Mouse (Mus musculus) forebrain, embryonic 11.5 days (tissue): ENCODE measurements around the gene Il31ra. TPM values are rescaled to one million over a fixed set of nuclear protein-coding genes. Genes with fewer than 3 reads are reported as not detected.

Experiments used
- ATAC-seq: fragments of 200-750 bp; cut with Nextera tagmentation; replicated peaks from 2 replicates; pipeline ENCODE4 v1.8.0; 2017; ENCODE audit warnings: moderate TSS enrichment; ENCODE audit not compliant: low FRiP score
- DNase-seq: peaks from one replicate; pipeline ENCODE4 v3.0.0-alpha.2; 2017; ENCODE audit warnings: low spot score
- H3K27ac ChIP-seq: fragments of 300-500 bp; sonication (generic); 2 replicates; pipeline ENCODE4 v1.5.1; 2014; ENCODE audit warnings: low read depth, low read length
- H3K27me3 ChIP-seq: fragments of 300-500 bp; sonication (generic); 2 replicates; pipeline ENCODE4 v1.6.1; 2014; ENCODE audit warnings: mild to moderate bottlenecking, low read length, mixed read lengths; ENCODE audit not compliant: control insufficient read depth, insufficient read depth
- H3K36me3 ChIP-seq: fragments of 300-500 bp; sonication (generic); 2 replicates; pipeline ENCODE4 v1.6.1; 2014; ENCODE audit warnings: mild to moderate bottlenecking, low read length, moderate library complexity, mixed read lengths; ENCODE audit not compliant: control insufficient read depth, insufficient read depth
- H3K4me1 ChIP-seq: fragments of 300-500 bp; sonication (generic); replicated peaks from 2 replicates; pipeline ENCODE4 v1.6.1; 2014; ENCODE audit warnings: low read length, mixed read lengths; ENCODE audit not compliant: control insufficient read depth, insufficient read depth
- H3K4me2 ChIP-seq: fragments of 300-500 bp; sonication (generic); 2 replicates; pipeline ENCODE4 v1.6.1; 2014; ENCODE audit warnings: low read depth, mild to moderate bottlenecking, low read length, moderate library complexity, mixed read lengths; ENCODE audit not compliant: severe bottlenecking
- H3K4me3 ChIP-seq: fragments of 300-500 bp; sonication (generic); 2 replicates; pipeline ENCODE4 v1.5.1; 2014; ENCODE audit warnings: low read depth, low read length
- H3K9ac ChIP-seq: fragments of 300-500 bp; sonication (generic); 2 replicates; pipeline ENCODE4 v1.6.1; 2014; ENCODE audit warnings: low read length
- H3K9me3 ChIP-seq: fragments of 300-500 bp; sonication (generic); 2 replicates; pipeline ENCODE4 v1.6.1; 2016; ENCODE audit warnings: low read length, mixed read lengths; ENCODE audit not compliant: control insufficient read depth
- WGBS: fragments of 180-500 bp; shearing (Covaris S2); extraction: QIAGEN DNeasy Blood & Tissue Kit; methylation state at CpG from one replicate; pipeline ENCODE4 v1.1.7; 2014; 5-methylcytosine and 5-hydroxymethylcytosine counted together
- polyA plus RNA-seq: library from polyadenylated mRNA; unstranded; fragments of >200 nt; fragmentation: Nextera tagmentation; extraction: Ambion mirVana; gene quantifications from 2 replicates; pipeline ENCODE4 v1.2.1, GENCODE M21; 2014

Gene Il31ra
- polyA plus RNA-seq, 1 experiment from 2014 or later, result not detected

GRCm38 (mm10) chr13:112608606-112609005 lies 14.4 kb upstream of the Il31ra start:
- no peaks in the 10 kb centered on the region for H3K27me3 ChIP-seq
- DNase-seq, result no peak
- ATAC-seq, result no peak
- H3K27ac ChIP-seq, result no peak overlapping the region
- no peaks in the 10 kb centered on the region for H3K9me3 ChIP-seq
- no peak overlapping the region for H3K4me2 ChIP-seq
- no peak overlapping the region for H3K9ac ChIP-seq
- 91% methylated on average over 3 of the region's 3 CpGs for WGBS
- no peaks in the 10 kb centered on the region for H3K36me3 ChIP-seq
- no peak overlapping the region for H3K4me3 ChIP-seq
- H3K4me1 ChIP-seq, result no peaks in the 10 kb centered on the region

GRCm38 (mm10) chr13:112604411-112604810 lies 10.3 kb upstream of the Il31ra start:
- no peaks in the 10 kb centered on the region for H3K9me3 ChIP-seq
- H3K4me3 ChIP-seq, result no peak overlapping the region
- no peak overlapping the region for H3K9ac ChIP-seq
- ATAC-seq (no peak), DNase-seq (no peak)
- 74% methylated on average over 4 of the region's 4 CpGs for WGBS
- H3K4me1 ChIP-seq, result no peaks in the 10 kb centered on the region
- H3K27ac ChIP-seq, result no peak overlapping the region
- H3K4me2 ChIP-seq, result no peak overlapping the region
- H3K27me3 ChIP-seq, result no peaks in the 10 kb centered on the region
- H3K36me3 ChIP-seq, result no peaks in the 10 kb centered on the region

DNA sequence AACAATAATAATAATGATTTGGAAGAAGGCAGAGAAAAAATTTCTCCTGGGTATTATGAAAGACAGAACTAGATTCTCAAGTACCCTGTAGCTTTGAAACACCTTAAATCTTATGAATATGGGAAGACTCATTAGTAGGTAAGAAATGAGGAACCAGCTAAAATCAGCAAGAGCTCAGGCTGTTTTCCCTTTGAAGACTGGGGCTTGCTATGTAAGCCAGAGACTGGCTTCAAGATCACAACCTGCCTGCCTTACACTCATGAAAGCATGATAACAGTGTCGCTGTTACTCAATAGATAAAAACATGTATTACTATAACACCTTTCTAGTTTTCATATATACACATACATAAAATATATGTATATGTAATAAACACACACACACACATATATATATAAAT lies 9.7 kb upstream of the Il31ra start:
- DNase-seq (no peak), ATAC-seq (no peak)
- Histone ChIP-seq H3K9me3 (no peaks in the 10 kb centered on the region), H3K27ac (no peak overlapping the region), H3K4me2 (no peak overlapping the region), H3K4me1 (no peaks in the 10 kb centered on the region), H3K9ac (no peak overlapping the region), H3K36me3 (no peaks in the 10 kb centered on the region), H3K27me3 (no peaks in the 10 kb centered on the region), H3K4me3 (no peak overlapping the region)
- 95% methylated on average over 1 of the region's 1 CpGs for WGBS

DNA sequence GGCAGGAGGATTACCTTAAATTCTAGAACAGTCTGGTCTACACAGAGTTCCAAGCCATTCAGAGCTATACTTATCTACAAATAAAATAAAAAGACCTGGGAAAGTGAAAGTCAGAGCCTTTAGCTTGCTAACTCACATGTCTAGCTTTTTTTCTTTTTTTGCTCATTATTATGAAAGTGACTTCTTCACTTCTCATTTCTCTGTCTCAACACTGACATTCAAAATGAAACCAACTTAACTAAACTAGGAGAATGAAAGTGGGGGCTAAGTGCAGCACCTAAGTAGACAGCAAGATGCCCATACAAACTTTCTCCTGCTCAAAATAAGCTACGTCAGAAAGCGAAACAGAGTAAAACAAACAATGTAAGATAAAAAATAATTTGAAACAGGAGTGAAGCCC lies 8.4 kb upstream of the Il31ra start:
- ATAC-seq, result no peak
- Histone ChIP-seq H3K9ac (no peak overlapping the region), H3K27ac (no peak overlapping the region), H3K4me2 (no peak overlapping the region), H3K9me3 (no peaks in the 10 kb centered on the region), H3K4me1 (no peaks in the 10 kb centered on the region), H3K36me3 (no peaks in the 10 kb centered on the region), H3K27me3 (no peaks in the 10 kb centered on the region), H3K4me3 (no peak overlapping the region)
- WGBS, result 92% methylated on average over 2 of the region's 2 CpGs
- no peak for DNase-seq

DNA sequence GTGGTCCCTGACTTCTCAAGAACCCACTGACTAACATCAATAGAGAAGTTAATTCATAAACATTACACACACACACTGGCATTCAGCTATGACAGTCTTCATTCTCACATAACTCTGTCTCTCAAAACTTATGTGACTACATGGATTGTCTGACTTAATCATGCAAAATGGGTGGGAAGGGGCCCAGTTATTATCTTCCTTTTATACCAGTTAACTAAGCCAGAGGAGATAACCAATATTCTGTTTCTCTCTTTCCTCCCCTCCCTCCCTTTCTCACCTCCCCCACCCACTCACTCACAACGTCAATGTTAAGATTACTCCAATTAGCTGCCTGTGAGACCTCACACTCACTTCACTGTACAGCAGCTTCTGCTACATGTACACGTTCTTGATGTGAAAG lies 3.9 kb downstream of the Il31ra start:
- Histone ChIP-seq H3K36me3 (no peaks in the 10 kb centered on the region), H3K27ac (no peak overlapping the region), H3K4me1 (no peaks in the 10 kb centered on the region), H3K4me2 (no peak overlapping the region), H3K4me3 (no peak overlapping the region), H3K9ac (no peak overlapping the region), H3K27me3 (no peaks in the 10 kb centered on the region), H3K9me3 (no peaks in the 10 kb centered on the region)
- 64% methylated on average over 2 of the region's 2 CpGs for WGBS
- ATAC-seq, result no peak
- DNase-seq, result no peak

- H3K4me1 ChIP-seq, result no peaks in the 10 kb centered on the region
- no peak overlapping the region for H3K27ac ChIP-seq
- no peaks in the 10 kb centered on the region for H3K9me3 ChIP-seq
- H3K4me2 ChIP-seq, result no peak overlapping the region
- H3K4me3 ChIP-seq, result no peak overlapping the region
- no peaks in the 10 kb centered on the region for H3K36me3 ChIP-seq
- no peak for ATAC-seq
- H3K9ac ChIP-seq, result no peak overlapping the region
- no peak for DNase-seq
- H3K27me3 ChIP-seq, result no peaks in the 10 kb centered on the region
These were observed 4.5 kb downstream of the Il31ra start for GRCm38 (mm10) chr13:112589625-112590024.

- H3K27me3 ChIP-seq, result no peaks in the 10 kb centered on the region
- no peaks in the 10 kb centered on the region for H3K9me3 ChIP-seq
- H3K4me2 ChIP-seq, result no peak overlapping the region
- ATAC-seq, result no peak
- H3K36me3 ChIP-seq, result no peaks in the 10 kb centered on the region
- 66% methylated on average over 7 of the region's 7 CpGs for WGBS
- peaks cover 2% of the 10 kb centered on the region; the same call in 1 of the 2 replicates for H3K4me1 ChIP-seq
- H3K9ac ChIP-seq, result no peak overlapping the region
- H3K4me3 ChIP-seq, result no peak overlapping the region
- H3K27ac ChIP-seq, result no peak overlapping the region
- DNase-seq, result no peak
These were observed 9.5 kb downstream of the Il31ra start for GRCm38 (mm10) chr13:112584556-112585237.

DNA sequence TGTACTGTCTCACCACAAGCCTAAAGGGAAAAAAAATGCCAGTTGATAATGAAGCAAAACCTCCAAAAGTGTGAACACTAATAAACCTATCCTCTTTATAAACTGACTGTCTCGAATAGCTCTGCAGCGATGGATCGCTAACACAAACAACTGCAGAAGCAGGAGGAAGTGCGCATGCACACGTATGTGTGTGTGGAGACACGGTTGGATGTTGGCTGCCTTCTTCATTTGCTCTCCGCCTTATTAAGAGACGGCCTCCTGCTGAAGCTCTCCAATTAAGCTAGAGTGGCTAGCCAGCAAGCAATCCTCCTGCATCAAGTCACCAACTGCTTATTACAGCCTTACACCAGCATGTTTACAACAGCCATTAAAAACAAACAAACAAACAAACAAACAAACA lies 11.9 kb downstream of the Il31ra start:
- Histone ChIP-seq H3K9me3 (no peaks in the 10 kb centered on the region), H3K27ac (no peak overlapping the region), H3K36me3 (no peaks in the 10 kb centered on the region), H3K4me2 (no peak overlapping the region), H3K4me1 (peaks cover 2% of the 10 kb centered on the region; the same call in 1 of the 2 replicates), H3K27me3 (no peaks in the 10 kb centered on the region), H3K9ac (no peak overlapping the region), H3K4me3 (no peak overlapping the region)
- WGBS, result 91% methylated on average over 8 of the region's 8 CpGs
- no peak for DNase-seq
- ATAC-seq, result no peak

DNA sequence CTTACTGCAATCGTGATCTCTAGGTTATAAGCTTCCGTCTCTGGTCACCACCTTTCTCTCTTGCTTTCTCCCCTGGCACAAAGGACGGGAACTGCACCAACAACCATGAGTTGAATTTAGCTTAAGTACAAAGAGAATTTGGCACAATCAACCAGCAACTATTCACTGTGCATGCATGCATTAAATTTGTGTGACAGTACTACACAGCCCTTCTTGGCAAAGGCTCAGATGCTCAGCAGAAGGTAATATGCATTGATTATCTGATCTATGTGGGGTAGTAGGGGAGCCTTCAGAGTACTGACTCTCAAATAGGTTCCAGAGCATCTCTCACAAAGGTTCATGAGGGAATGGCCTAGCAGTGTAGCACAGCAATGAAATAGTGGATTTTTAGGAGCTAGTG lies 12.4 kb downstream of the Il31ra start:
- ATAC-seq (no peak), DNase-seq (no peak)
- no peaks in the 10 kb centered on the region for H3K36me3 ChIP-seq
- no peak overlapping the region for H3K4me2 ChIP-seq
- WGBS, result 82% methylated on average over 3 of the region's 3 CpGs
- H3K27ac ChIP-seq, result no peak overlapping the region
- H3K4me1 ChIP-seq, result peaks cover 2% of the 10 kb centered on the region; the same call in 1 of the 2 replicates
- H3K4me3 ChIP-seq, result no peak overlapping the region
- H3K27me3 ChIP-seq, result no peaks in the 10 kb centered on the region
- no peaks in the 10 kb centered on the region for H3K9me3 ChIP-seq
- H3K9ac ChIP-seq, result no peak overlapping the region
